Mouse (Mus musculus) retina, adult 2 months (tissue): ENCODE results near the gene Eif3m.
A peak's percentile ranks its signal among the peaks of the same experiment; 100 is the strongest.
"Not testable (repeated sequence)": the region's sequence is repeated elsewhere in the genome, so short reads cannot be mapped to it uniquely, and the experiment has no call there.

Source experiments
- DNase-seq: peaks from one replicate; pipeline ENCODE4 v3.0.0-alpha.2; 2012; ENCODE audit warnings: low read depth, low spot score

Eif3m gene

GRCm38 (mm10) chr2:105016967-105017287 lies at the start of gene Eif3m:
Gene Eif3m (minus strand): TSS chr2:105017080.
- peak; percentile 80 for DNase-seq

- no peak for DNase-seq
These were observed 46.0 kb upstream of the Eif3m start for GRCm38 (mm10) chr2:105062741-105063372.

DNA sequence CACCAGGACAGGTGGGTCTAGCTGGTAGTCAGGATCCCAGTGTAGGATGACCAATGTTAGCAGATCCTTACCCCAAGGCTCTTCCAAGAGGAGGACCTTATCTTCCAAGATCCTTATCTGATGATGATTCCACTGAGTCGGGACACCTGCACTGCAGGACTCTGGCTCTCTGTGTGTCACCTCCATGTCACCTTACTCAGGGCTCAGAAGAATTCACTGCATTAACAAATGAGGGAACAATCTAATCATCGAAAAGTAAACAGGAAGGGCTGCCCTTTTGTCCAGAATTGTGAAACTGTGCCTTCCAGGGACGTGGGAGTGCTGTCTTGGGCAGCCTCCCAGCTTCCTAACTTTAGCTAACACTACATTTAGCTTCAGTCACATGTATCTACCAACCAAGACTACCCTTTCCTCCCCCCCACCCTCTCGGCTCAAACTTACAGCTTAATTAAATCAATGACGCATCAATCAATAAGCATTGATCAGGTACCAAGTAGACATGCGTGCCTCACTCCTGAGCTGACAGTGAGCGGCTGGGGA lies 41.8 kb upstream of the Eif3m start:
- no peak for DNase-seq

DNA sequence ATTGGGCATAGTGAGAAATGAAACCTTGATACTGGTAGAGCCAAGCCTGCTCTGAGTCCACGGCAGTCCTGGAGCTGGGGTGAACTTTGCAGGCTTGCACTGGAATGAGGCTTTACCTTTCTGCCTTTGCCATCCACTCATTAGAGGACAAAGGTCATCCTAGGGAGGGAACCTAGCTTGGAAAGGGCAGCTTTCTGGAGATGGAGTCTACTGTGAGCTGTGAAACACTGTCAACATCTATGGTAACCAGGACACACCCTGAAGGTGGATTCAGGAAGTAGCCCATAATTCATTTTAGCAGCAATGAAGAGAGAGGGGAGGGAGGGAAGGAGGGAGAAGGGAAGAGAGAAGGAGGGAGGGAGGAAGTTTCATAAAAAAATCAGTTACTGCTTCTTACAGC lies 38.6 kb upstream of the Eif3m start:
- DNase-seq = no peak

- DNase-seq = no peak
These were observed 31.4 kb upstream of the Eif3m start for GRCm38 (mm10) chr2:105048301-105048700.

DNA sequence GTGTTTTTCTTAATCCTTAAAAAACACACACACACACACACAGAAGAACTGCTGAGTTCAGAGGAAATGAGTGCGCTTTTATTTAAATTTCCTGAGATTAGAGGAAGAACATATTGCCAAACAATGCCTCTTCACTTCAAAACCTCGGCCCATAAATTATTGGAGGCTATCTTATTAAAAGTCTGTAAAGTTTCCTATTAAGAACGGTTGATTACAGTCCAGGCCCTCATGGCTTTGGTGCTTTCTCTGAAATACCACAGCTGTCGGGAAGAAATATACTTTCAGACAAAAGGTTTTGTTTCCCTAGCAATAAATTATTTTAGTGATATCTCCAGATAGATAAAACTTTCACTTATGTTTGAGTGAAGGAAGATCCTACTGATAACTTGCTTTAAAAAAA lies 26.3 kb upstream of the Eif3m start:
- DNase-seq = no peak

DNA sequence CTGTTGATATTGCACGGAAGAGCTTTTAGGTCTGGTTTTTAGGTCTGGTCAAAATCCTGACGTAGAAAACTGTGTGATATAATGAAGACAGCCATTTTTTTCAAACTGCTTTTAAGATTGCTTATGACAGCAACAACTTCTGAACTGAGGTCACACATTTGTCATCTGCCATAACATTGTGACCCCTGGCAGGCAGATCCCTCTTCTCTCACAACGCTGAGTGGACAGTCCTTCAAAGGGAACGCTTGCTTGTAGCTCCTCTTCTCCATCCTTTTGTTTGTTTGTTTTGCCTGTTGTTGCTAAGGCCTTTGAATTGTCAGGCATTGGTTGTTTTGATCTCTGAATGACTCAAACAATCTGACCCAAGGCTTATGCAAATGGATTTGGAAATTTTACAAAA lies 24.0 kb upstream of the Eif3m start:
- no peak for DNase-seq

GRCm38 (mm10) chr2:105038879-105039278 lies 22.0 kb upstream of the Eif3m start:
- DNase-seq = no peak

DNA sequence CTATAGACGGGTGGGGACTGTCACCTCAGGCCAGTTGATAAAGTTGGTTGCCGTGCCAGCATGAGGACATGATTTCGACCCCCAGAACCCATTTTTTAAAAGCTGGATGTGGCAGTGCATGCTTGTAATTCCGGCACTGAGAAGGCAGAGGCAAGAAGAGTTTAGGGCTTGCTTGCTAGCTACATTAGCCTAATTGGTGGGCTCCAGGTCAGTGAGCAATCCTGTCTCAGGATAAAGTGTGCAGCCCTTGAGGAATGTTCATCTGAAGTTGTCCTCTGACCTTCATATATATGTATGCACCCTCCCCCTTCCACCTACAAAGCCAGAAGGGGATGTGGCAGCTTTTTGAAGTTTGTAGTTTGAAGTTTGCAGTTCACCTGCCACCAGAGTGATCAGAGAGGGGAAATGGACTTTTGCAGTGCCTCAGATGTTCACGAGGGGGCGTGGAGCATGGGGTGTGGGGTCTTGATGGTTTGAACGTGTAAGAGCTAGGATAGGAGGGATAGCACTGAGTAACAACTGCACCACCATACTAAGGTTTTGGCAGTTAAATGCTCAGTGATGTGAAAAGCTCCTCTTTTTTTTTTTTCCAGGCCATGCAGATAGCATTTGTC lies 21.2 kb upstream of the Eif3m start:
- no peak for DNase-seq

DNA sequence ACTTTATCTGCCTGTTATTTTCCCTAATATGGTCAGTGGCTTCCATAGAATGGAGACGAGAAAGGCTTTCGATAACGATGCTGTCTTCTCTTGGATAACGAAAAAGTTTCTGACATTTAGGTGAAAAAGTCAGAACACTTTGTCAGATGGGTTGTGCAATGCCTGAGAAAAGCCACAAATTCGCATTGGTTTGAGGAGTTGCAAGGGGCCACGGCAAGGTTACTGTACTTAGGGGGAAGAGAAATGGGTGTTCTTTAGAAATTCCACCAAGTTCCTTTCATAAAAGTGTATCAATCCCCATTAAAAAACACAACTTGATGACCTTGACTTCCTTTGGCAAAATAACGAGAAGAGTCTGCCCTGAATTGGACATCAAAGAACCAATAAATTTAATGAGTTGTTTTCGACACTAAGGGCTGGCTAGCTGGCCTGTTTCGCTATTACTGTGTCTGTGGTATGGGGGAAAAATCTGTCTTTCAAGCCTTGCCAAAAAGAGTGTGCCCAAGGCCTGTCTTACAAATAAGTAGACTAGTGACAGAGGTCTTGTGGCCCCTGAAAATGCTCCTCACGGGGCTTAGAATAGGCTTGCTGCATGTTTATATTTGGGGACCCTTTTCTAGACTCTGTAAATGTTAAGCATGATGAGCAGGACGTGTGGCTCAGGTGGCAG lies 19.7 kb upstream of the Eif3m start:
- DNase-seq = no peak

GRCm38 (mm10) chr2:105035985-105036384 lies 19.1 kb upstream of the Eif3m start:
- no peak for DNase-seq

GRCm38 (mm10) chr2:105034084-105034483 lies 17.2 kb upstream of the Eif3m start:
- DNase-seq = no peak

DNA sequence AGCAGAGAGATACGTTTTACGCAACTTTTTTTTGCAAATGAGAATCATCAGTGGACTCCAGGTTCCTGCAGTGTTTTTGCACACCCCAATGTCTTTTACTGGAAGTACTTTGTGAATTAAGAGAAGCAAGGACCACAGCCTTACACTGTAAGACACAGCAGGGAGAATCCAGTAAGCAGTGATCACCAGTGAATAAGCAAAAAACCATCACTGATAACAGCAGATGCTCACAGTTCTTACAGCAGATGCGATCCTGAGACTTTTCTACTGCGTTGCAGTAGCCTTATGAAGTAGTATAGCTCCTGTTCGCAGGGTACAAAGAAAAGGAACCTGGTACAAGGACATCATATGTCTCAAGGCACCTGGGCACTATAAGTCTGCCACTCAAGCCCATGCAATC lies 13.6 kb upstream of the Eif3m start:
- no peak for DNase-seq

GRCm38 (mm10) chr2:105028806-105029205 lies 11.9 kb upstream of the Eif3m start:
- DNase-seq = no peak

DNA sequence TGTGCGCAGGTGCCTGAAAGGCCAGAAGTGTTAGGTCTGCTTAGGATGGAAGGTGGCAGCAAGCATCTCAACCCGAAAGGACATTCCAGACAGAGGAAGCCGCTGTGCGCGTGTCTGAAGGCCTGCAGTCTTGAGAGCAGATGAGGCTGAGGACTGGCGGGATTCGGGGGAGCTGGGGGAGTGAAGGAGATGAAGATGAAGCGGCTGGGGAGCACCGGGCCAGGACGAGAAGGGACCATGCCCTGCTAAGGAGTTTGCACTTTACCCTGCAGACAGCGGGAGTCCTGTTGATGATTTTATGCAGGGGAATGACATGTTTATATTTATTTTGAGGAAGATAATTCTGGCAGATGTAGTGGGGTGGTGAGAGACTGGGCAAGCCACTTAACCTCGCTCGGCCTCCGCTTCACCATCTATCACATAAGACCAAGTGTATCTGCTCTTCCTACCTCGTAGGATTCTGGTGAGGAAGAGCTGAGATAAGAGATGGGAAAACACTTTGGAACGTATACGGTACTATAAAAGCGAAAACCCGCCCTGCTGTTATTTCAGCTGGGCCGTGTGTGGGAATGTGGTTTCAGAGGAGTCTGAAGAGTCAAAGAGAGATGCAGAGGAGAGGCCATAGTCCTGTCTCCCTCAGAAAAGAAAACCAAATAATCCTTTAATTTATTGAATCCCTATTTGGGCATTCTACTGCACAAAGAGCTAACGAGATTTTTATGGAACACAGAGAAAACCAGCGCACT lies 10.2 kb upstream of the Eif3m start:
- DNase-seq = no peak

DNA sequence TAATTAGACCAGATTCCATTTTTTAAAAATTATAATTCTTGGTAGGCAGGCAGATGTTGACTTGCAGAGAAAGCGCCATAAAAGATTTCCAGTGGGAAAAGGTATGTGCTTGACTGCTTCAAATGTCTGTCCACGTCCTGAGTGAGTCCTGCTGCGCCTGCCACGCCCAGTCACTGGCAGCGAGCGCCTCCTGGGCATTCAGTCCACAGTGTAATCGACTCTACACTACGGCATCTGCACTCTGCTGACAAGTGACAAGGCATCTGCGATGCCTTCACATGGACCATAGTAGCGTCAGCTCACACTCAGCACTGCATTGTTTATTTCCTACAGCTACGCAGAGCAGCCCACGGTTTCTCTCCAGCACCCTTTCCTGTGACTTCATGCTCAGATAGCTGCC lies 8.7 kb upstream of the Eif3m start:
- not testable (repeated sequence) for DNase-seq

- DNase-seq = no peak
These were observed 6.9 kb upstream of the Eif3m start for GRCm38 (mm10) chr2:105023815-105024214.

DNA sequence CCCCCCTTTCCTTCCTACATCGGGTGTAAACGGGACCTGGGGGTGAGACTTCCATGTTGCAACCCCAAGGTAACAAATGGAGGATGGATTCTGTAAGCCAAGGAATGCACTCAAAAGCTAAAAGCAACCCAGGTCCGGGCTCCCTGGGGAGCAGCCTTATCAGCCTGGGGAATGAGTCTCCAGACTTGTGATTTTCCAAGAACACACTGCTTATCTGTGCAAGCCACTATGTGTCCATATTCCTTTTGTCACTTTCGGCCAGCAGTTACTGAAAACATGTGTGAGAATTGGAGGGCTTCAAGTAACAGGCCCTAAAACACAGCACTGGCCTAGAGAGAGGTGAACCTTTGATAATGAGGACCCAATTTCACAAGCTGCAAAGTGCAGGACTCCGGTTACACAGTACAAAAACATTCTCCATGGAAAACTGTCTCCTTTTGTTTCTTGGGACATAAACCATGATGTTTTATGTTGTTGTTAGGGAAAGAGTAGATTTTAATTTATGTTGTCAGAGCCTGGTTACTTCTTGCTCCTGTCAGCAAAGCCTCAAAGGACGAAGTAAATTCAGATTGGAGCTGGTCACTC lies 6.2 kb upstream of the Eif3m start:
- no peak for DNase-seq

DNA sequence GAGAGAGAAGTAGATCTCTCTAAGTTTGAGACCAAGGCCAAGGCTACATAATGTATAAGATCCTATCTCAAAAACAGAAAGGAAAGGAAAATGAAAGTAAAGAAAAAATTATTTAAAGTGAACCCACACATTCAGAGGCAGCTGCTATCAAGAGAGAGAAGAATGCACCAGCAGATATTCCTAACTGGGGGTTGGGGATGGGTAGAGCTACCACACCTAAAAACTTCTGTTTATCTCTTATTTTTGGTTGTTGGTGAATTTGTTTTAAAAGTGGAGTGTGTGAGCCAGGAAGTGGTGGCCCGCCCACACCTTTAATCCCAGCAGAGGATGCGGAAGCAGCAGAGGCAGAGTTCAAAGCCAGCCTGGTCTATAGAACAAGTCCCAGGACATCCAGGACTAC lies 5.0 kb upstream of the Eif3m start:
- DNase-seq = no peak

DNA sequence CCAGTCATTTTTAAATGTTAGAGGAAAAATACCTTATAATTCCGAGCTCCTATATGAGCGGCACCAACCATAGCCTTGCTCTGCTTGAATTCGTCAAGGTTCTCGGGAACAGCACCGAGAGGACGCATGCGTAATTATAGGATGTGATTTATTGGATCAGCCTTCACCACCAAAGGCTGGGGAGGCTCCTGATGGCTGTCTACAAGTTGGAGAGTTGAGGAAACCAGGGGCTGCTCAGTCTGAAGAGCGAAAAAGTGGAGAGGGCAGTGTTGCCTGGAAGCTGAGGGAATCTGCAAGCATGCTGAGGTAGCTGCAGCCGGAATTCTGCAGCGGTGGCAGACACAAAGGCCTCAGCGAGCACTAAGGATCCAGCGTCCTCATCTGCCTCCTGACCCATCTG lies 4.4 kb upstream of the Eif3m start:
- no peak for DNase-seq

- DNase-seq = no peak
These were observed 2.6 kb upstream of the Eif3m start for GRCm38 (mm10) chr2:105019457-105019856.

- no peak for DNase-seq
These were observed 922 bp upstream of the Eif3m start for GRCm38 (mm10) chr2:105017802-105018201.
